Mouse (Mus musculus) small intestine, adult 2 months (tissue): Measurements from ENCODE around the gene Rint1.

ENCODE experiments used
- CTCF ChIP-seq: fragments of 200-500 bp; IDR thresholded peaks from 2 replicates; pipeline ENCODE4 v1.5.1; 2012; ENCODE audit warnings: low read depth, mild to moderate bottlenecking, control low read depth, inconsistent platforms, low read length, moderate library complexity, mixed read lengths; ENCODE audit not compliant: insufficient replicate concordance, insufficient read length; ENCODE audit errors: extremely low read depth
- POLR2A ChIP-seq: fragments of 200-500 bp; IDR thresholded peaks from 2 replicates; pipeline ENCODE4 v1.6.1; 2012; ENCODE audit warnings: low read depth, mild to moderate bottlenecking, control low read depth, inconsistent platforms, low read length, moderate library complexity

DNA sequence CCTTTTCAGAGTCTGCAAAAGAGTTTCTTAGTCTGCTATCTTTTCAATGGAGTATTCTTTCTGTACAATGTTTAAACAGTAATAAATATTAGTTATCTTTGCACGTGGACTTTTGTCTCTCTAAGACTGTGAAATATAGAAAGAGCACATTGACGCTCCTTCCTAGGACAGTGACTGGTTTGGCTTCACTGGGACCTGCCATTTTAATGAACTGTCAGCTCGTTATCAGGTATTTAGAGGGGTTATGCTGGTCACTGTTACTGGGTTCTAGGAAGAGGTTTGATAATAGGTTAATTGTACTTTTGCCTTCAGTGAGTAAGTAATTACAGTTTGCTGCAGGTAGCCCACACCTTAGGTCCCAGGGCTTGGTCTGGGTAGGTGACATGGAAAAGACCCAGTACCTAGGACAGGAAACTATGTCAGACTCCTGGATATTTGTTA is 899 bp downstream of the Rint1 start:
- TF ChIP-seq POLR2A = no peak
- TF ChIP-seq CTCF = no peak
